Mouse (Mus musculus) heart, postnatal 25 days (tissue): ENCODE data around the gene Ecd. TPM values are rescaled to one million over a fixed set of nuclear protein-coding genes. Genes with fewer than 3 reads are reported as not detected.
"Not testable (repeated sequence)": the region's sequence is repeated elsewhere in the genome, so short reads cannot be mapped to it uniquely, and the experiment has no call there.

ENCODE experiments used
- DNase-seq: peaks from one replicate; pipeline ENCODE4 v3.0.0; 2022; ENCODE audit warnings: low spot score
- intact Hi-C: fragments of 180-260 bp; cut with DNase I; formaldehyde crosslinking; loops from one replicate; pipeline ENCODE4 v1.15.1; 2025
- total RNA-seq, 2 experiments: library from RNA; stranded (reverse); gene quantifications; 2 replicates each; pipeline ENCODE4 v1.2.3; 2021

The Ecd gene
- total RNA-seq, 2 experiments from 2014 or later = 29.9 to 36.2 TPM

GRCm38 (mm10) chr14:20339415-20339814, 8.5 kb downstream of the Ecd start:
- DNase-seq = no peak
- intact Hi-C loops = no loop called here

GRCm38 (mm10) chr14:20331316-20331715, 16.6 kb downstream of the Ecd start:
- DNase-seq = no peak
- intact Hi-C loops = no loop called here

GRCm38 (mm10) chr14:20328474-20328873, 19.4 kb downstream of the Ecd start:
- DNase-seq = no peak
- intact Hi-C loops = no loop called here

GRCm38 (mm10) chr14:20324196-20324595, 23.7 kb downstream of the Ecd start:
- DNase-seq = no peak
- intact Hi-C loops = no loop called here

GRCm38 (mm10) chr14:20319420-20319819, 28.5 kb downstream of the Ecd start:
- no peak for DNase-seq
- intact Hi-C loops = no loop called here

- DNase-seq = no peak
- intact Hi-C loops = no loop called here
These were observed 32.8 kb downstream of the Ecd start for GRCm38 (mm10) chr14:20315137-20315536.

- intact Hi-C loops, DNase-seq: not testable (repeated sequence)
These were observed 42.8 kb downstream of the Ecd start for GRCm38 (mm10) chr14:20305085-20305484.

GRCm38 (mm10) chr14:20298131-20298530, 49.8 kb downstream of the Ecd start:
- no peak for DNase-seq
- intact Hi-C loops = no loop called here

GRCm38 (mm10) chr14:20297616-20298015, 50.3 kb downstream of the Ecd start:
- no peak for DNase-seq
- intact Hi-C loops = no loop called here

GRCm38 (mm10) chr14:20294947-20295346, 53.0 kb downstream of the Ecd start:
- intact Hi-C loops = no loop called here

GRCm38 (mm10) chr14:20294117-20294892, 53.6 kb downstream of the Ecd start, which contains the start of gene Nudt13:
Gene Nudt13, plus strand, starts transcription at chr14:20294697.
- peak; percentile 80 for DNase-seq
- intact Hi-C loops = no loop called here

More at GRCm38 (mm10) chr14:20294947-20295346, 53.0 kb downstream of the Ecd start:
- DNase-seq = no peak

GRCm38 (mm10) chr14:20291391-20291790, 56.5 kb downstream of the Ecd start:
- no peak for DNase-seq
- intact Hi-C loops = no loop called here

Other genes with a start within 250 kb of the Ecd start
- 1 to 10 TPM; 2.4 to 2.7 TPM for gene Saysd1, start 209.6 kb downstream of the Ecd start, total RNA-seq
- under 1 TPM; 0.55 to 0.56 TPM for gene Kcnk5, start 166.3 kb downstream of the Ecd start, total RNA-seq
- gene Kcnk16, start 78.9 kb downstream of the Ecd start, total RNA-seq = not detected
- 10 to 100 TPM; 27.6 to 33.6 TPM for gene Nudt13, start 53.4 kb downstream of the Ecd start, total RNA-seq
- 10 to 100 TPM; 34.0 to 34.1 TPM for gene Fam149b, start within 50 bp of the Ecd start, total RNA-seq
- 10 to 100 TPM; 10.1 to 11.5 TPM for gene Dnajc9, start 40.8 kb upstream of the Ecd start, total RNA-seq
- gene Mrps16, start 45.5 kb upstream of the Ecd start, total RNA-seq = 10 to 100 TPM; 72.6 to 81.0 TPM
- gene Cfap70, start 104.1 kb upstream of the Ecd start, total RNA-seq = not detected
- 10 to 100 TPM; 49.8 to 54.1 TPM for gene Anxa7, start 132.0 kb upstream of the Ecd start, total RNA-seq
- under 1 TPM; 0.36 to 0.49 TPM for gene Mss51, start 148.8 kb upstream of the Ecd start, total RNA-seq
- gene Ppp3cb, start 198.5 kb upstream of the Ecd start, total RNA-seq = 10 to 100 TPM; 62.4 to 64.3 TPM